Mouse (Mus musculus) megakaryocyte, embryonic 14.5 days (primary cell): ENCODE data around the gene Gm17655.

Source experiments
- FLI1 ChIP-seq: IDR thresholded peaks from 2 replicates; pipeline ENCODE4 v1.6.1; 2012; ENCODE audit warnings: low read length, inconsistent platforms, mixed read lengths
- GATA1 ChIP-seq: IDR thresholded peaks from 3 replicates; pipeline ENCODE4 v1.6.1; 2012; ENCODE audit warnings: mixed read lengths, low read length, inconsistent platforms, borderline replicate concordance

GRCm38 (mm10) chr5:110102429-110102828, 30.1 kb upstream of the Gm17655 start:
- no peak for TF ChIP-seq GATA1
- no peak for TF ChIP-seq FLI1
